Mouse (Mus musculus) stomach, embryonic 15.5 days (tissue): ENCODE measurements at regions not wholly inside any gene's neighbourhood (a gene's known extent, or its start where the extent isn't known, plus 50 kb on each side); places are given as distances from the start of the nearest gene placed in this dataset.

ENCODE experiments used
- ATAC-seq: fragments of 200-750 bp; cut with Nextera tagmentation; 2 replicates; pipeline ENCODE4 v1.8.0; 2017; ENCODE audit warnings: low read depth, moderate number of reproducible peaks, moderate TSS enrichment; ENCODE audit not compliant: insufficient read depth, low FRiP score
- H3K27ac ChIP-seq: fragments of 300-500 bp; sonication (generic); 2 replicates; pipeline ENCODE4 v1.5.1; 2015; ENCODE audit warnings: mild to moderate bottlenecking, inconsistent platforms
- H3K27me3 ChIP-seq: fragments of 300-500 bp; sonication (generic); replicated peaks from 2 replicates; pipeline ENCODE4 v1.6.1; 2015; ENCODE audit warnings: inconsistent platforms
- H3K36me3 ChIP-seq: fragments of 300-500 bp; sonication (generic); 2 replicates; pipeline ENCODE4 v1.6.1; 2015; ENCODE audit warnings: inconsistent platforms
- H3K4me1 ChIP-seq: fragments of 300-500 bp; sonication (generic); 2 replicates; pipeline ENCODE4 v1.6.1; 2015; ENCODE audit warnings: inconsistent platforms
- H3K4me2 ChIP-seq: fragments of 300-500 bp; sonication (generic); 2 replicates; pipeline ENCODE4 v1.6.1; 2015; ENCODE audit warnings: mild to moderate bottlenecking, inconsistent platforms
- H3K4me3 ChIP-seq: fragments of 300-500 bp; sonication (generic); replicated peaks from 2 replicates; pipeline ENCODE4 v1.5.1; 2015; ENCODE audit warnings: inconsistent platforms
- H3K9ac ChIP-seq: fragments of 300-500 bp; sonication (generic); 2 replicates; pipeline ENCODE4 v1.6.1; 2015; ENCODE audit warnings: inconsistent platforms
- H3K9me3 ChIP-seq: fragments of 300-500 bp; sonication (generic); 2 replicates; pipeline ENCODE4 v1.6.1; 2016; ENCODE audit warnings: inconsistent platforms
- WGBS: fragments of 180-500 bp; shearing (Covaris S2); methylation state at CpG from one replicate; pipeline ENCODE4 v1.1.7; 2015; 5-methylcytosine and 5-hydroxymethylcytosine counted together

DNA sequence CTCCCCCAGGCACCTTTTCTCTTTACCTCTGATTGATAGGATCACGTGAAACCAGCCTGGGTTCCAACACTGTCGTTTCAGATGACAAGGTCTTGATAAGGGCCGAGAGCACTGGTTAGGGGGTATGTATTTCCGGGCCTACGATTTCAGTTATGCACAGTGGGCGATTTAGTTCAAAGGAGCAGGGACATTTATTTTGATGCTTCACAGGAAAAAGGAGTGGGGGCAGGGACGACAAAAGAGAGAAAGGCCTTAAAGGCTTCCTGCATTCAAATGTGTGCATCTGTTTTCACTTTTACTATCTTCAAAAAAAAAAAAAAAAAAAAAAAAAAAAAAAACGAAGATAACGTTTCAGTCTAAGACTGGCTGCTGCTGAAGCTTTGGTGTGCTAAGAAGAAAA is 783.7 kb downstream of the Car8 start:
- no peaks in the 10 kb centered on the region for H3K36me3 ChIP-seq
- H3K4me1 ChIP-seq: no peaks in the 10 kb centered on the region
- H3K27me3 ChIP-seq: no peaks in the 10 kb centered on the region
- no peak overlapping the region for H3K4me3 ChIP-seq
- H3K9me3 ChIP-seq: no peaks in the 10 kb centered on the region
- no peak overlapping the region for H3K9ac ChIP-seq
- 26% methylated on average over 9 of the region's 9 CpGs for WGBS
- H3K27ac ChIP-seq: no peak overlapping the region
- no peak overlapping the region for H3K4me2 ChIP-seq
- ATAC-seq: no peak

DNA sequence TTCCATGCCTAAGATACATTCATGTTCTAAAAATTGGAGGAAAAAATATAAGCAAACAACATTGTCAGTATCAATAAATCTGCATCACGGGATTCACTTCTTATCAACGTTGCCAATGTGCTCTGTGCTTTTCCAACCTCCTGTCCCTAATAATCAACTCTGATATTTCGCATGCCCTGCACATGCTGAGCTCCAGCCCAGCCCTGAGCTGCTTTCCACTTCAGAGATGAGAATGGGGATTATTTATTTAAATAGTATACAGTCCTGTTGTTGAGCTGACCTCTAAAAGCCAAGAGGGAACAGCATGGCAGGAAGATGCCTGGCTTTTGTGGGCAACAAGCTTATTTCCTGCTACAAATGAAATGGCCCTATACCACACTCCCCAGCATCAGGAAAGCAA is 786.2 kb downstream of the Car8 start:
- H3K27me3 ChIP-seq: no peaks in the 10 kb centered on the region
- no peak for ATAC-seq
- H3K9ac ChIP-seq: no peak overlapping the region
- no peaks in the 10 kb centered on the region for H3K9me3 ChIP-seq
- no peak overlapping the region for H3K27ac ChIP-seq
- H3K4me1 ChIP-seq: no peaks in the 10 kb centered on the region
- H3K36me3 ChIP-seq: no peaks in the 10 kb centered on the region
- 59% methylated on average over 3 of the region's 3 CpGs for WGBS
- H3K4me2 ChIP-seq: no peak overlapping the region
- no peak overlapping the region for H3K4me3 ChIP-seq

DNA sequence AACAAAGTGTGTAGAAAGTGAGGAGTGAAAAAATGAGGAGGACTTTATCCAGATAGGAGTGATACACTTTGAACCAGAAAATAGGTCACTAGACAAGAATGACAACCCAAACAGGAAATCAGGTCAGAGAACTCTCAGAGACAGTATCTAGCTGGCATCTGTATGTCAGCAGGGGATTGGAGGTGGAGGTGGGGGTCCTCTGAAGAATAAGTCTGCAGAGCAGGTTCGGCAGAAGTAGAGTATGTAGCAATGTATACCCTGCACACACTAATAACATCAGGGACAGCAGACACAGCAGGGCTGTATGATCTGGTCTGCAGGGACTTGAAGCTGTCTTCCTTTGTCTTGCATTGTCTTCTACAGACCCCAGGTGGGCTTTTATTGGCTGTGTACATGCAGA is 787.9 kb downstream of the Car8 start:
- Histone ChIP-seq H3K36me3 (no peaks in the 10 kb centered on the region), H3K4me2 (no peak overlapping the region), H3K4me1 (no peaks in the 10 kb centered on the region), H3K9ac (no peak overlapping the region), H3K27ac (no peak overlapping the region), H3K27me3 (no peaks in the 10 kb centered on the region), H3K9me3 (no peaks in the 10 kb centered on the region), H3K4me3 (no peak overlapping the region)
- no peak for ATAC-seq
- 69% methylated on average over 1 of the region's 1 CpGs for WGBS

DNA sequence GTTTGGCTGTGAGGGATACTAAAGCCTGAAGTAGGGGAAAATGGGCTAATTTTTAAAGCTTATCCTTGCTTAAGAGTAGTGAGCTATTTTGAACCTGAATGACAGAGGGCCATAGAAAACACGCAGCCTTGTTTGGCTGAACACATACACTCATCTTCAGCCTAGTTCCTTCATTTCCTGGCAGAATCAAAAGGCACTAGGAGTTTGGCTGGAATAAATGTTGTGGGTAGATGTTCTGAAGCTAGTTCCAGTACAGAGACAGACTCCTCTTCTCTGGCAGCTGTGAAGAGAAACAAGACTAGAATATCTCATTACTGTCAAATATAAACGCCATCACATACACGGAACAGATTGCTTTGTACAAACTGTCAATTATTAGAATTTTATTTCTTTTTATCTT is 809.5 kb downstream of the Car8 start:
- Histone ChIP-seq H3K9me3 (no peaks in the 10 kb centered on the region), H3K4me3 (no peak overlapping the region), H3K36me3 (no peaks in the 10 kb centered on the region), H3K4me1 (no peaks in the 10 kb centered on the region), H3K9ac (no peak overlapping the region), H3K27ac (no peak overlapping the region), H3K4me2 (no peak overlapping the region), H3K27me3 (no peaks in the 10 kb centered on the region)
- 69% methylated on average over 3 of the region's 3 CpGs for WGBS
- no peak for ATAC-seq

DNA sequence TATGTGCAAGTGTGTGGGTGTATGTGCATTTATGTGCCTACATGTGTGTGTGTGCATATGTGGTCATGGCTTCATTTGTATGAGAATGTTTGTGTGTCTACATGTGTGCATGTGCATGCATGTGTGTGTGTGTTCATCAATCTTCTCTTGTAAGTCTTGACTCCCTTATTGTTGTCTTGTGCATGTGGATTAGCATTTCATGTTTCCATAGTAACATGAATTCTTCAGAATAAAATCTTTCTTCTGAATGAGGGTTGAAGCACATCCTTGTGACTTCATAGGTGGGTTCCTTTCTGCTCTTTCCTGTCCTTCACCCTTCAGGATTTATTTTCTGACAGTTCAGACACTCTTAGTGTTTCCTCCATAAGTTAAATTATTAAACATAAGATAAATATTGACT is 814.8 kb downstream of the Car8 start:
- ATAC-seq: no peak
- no peaks in the 10 kb centered on the region for H3K36me3 ChIP-seq
- no peak overlapping the region for H3K27ac ChIP-seq
- H3K4me1 ChIP-seq: no peaks in the 10 kb centered on the region
- H3K9ac ChIP-seq: no peak overlapping the region
- H3K4me3 ChIP-seq: no peak overlapping the region
- no peak overlapping the region for H3K4me2 ChIP-seq
- no peaks in the 10 kb centered on the region for H3K27me3 ChIP-seq
- no peaks in the 10 kb centered on the region for H3K9me3 ChIP-seq

DNA sequence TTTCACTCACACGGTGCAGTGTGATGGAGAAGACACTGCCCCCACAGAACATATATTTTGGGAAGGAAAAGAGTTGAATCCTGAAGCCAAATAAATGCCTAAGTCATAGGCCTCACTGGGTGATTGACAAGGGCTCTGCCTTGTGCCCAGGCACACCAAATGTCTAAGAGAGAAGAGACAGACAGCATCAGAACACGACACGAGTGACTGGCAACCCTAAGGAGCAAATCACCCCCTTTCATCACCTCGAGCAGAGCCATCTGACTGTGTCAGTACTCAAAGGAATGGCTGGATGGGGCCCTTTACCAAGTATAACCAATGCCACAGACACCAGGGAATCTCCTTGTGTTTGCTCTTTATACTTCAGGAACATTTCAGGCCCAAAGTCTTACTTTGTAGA is 815.6 kb downstream of the Car8 start:
- H3K27ac ChIP-seq: no peak overlapping the region
- no peaks in the 10 kb centered on the region for H3K36me3 ChIP-seq
- H3K9me3 ChIP-seq: no peaks in the 10 kb centered on the region
- H3K9ac ChIP-seq: no peak overlapping the region
- H3K4me3 ChIP-seq: no peak overlapping the region
- ATAC-seq: no peak
- WGBS: 71% methylated on average over 4 of the region's 4 CpGs
- no peak overlapping the region for H3K4me2 ChIP-seq
- H3K27me3 ChIP-seq: no peaks in the 10 kb centered on the region
- no peaks in the 10 kb centered on the region for H3K4me1 ChIP-seq

DNA sequence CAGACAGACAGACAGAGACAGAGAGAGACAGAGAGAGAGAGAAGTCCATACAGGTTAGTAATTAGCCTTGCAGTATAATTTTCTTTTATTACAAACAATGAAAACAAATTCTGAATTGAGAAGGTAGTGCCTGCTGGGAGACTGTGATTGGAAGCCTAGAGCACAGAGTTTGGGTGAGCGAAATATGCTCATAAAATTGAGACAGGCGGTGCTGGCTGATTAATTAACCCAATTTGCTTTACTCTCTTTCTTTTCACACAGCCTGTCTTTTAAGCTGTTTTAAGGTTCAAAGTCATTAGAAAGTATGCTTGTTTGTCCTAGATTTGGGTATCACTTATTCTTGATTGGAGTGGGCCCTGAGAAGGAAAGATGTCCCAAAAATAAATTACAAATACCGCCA is 816.1 kb downstream of the Car8 start:
- no peak overlapping the region for H3K9ac ChIP-seq
- no peaks in the 10 kb centered on the region for H3K36me3 ChIP-seq
- no peak overlapping the region for H3K4me2 ChIP-seq
- no peaks in the 10 kb centered on the region for H3K27me3 ChIP-seq
- H3K4me1 ChIP-seq: no peaks in the 10 kb centered on the region
- no peak for ATAC-seq
- H3K4me3 ChIP-seq: no peak overlapping the region
- WGBS: 92% methylated on average over 3 of the region's 3 CpGs
- H3K9me3 ChIP-seq: no peaks in the 10 kb centered on the region
- H3K27ac ChIP-seq: no peak overlapping the region

DNA sequence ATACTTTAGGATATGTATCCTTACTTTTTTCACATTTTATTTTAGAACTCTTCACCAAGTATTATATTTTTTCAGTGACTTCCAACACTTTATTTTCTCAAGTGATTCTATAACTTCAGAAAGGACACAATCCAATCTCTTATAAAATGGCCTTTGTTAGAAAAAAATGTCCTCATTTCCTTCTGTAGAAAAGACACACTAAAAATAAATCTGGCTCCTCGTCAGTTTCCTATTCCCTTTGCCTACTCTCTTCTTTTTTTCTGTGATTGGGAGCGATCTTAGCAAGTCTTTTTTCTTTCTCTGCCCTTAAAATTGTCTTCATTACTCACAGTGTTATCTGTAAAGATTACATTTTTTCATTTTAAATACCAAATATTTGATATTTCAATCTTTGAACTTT is 824.5 kb downstream of the Car8 start:
- H3K9ac ChIP-seq: no peak overlapping the region
- 64% methylated on average over 2 of the region's 2 CpGs for WGBS
- no peak for ATAC-seq

DNA sequence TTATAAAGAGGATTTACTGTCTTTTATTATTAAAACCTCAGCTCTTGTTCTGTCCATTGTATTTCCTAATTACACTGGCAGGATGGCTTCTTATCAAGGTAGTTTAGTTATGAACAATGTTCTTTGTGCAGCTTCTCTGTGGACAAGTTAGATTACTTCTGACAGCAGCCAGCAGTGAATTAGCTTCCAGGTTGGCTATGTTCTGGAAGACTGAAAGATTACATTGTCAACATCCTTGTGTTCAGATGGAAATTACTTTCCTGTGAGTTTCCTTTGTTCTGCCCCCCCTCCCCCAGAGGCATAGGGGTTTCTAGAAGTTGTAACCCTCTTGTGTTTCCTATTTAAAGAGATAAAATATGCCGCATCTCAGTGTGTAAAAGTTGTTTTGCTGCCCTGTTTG is 846.1 kb downstream of the Car8 start:
- no peak for ATAC-seq
- WGBS: 62% methylated on average over 1 of the region's 1 CpGs
- H3K36me3 ChIP-seq: no peaks in the 10 kb centered on the region
- no peak overlapping the region for H3K4me3 ChIP-seq
- no peak overlapping the region for H3K4me2 ChIP-seq
- H3K27ac ChIP-seq: no peak overlapping the region
- no peak overlapping the region for H3K9ac ChIP-seq
- no peaks in the 10 kb centered on the region for H3K9me3 ChIP-seq
- H3K27me3 ChIP-seq: no peaks in the 10 kb centered on the region
- H3K4me1 ChIP-seq: no peaks in the 10 kb centered on the region

More for the DNA sequence above, 824.5 kb downstream of the Car8 start:
- H3K4me3 ChIP-seq: no peak overlapping the region
- no peaks in the 10 kb centered on the region for H3K4me1 ChIP-seq
- no peaks in the 10 kb centered on the region for H3K27me3 ChIP-seq
- H3K36me3 ChIP-seq: no peaks in the 10 kb centered on the region
- no peaks in the 10 kb centered on the region for H3K9me3 ChIP-seq
- no peak overlapping the region for H3K27ac ChIP-seq
- no peak overlapping the region for H3K4me2 ChIP-seq

DNA sequence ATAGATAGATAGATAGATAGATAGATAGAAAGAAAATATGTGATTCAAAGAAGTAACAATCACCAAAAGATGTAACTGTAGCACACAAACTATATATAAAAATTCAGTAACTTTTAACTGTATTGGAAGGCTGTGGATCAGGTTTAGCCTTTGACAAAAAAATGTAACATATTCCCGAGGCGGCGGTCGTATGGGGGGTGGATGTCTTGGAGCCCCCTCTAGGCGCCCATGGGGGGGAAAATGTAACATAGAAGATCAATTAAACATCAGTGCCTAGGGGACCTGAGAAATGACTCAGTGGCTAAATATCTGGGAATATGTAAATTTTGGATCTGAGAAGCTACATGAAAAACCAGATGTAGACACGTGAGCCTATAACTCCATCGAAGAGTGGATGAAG is 847.2 kb downstream of the Car8 start:
- no peak for ATAC-seq
- WGBS: 86% methylated on average over 7 of the region's 7 CpGs

DNA sequence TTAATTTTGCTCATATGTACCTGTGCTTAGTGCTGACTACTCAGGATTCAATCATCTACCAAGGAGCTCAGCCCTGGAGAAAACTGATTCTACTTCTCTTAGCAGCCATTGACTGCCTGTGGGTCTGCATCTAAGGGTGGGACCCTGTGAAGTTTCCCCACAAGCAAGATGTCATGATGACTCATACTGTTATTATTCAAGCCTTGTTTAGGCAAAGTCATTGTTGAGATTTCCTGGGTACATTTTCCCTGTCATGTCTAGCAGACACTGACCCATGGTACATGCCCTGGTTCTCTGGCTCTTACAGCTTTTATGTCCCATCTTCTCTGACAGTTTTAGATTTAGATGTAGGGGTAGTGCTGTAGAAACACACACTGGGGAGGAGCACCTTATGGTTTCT is 853.8 kb downstream of the Car8 start:
- no peak for ATAC-seq
- no peak overlapping the region for H3K4me2 ChIP-seq
- no peak overlapping the region for H3K9ac ChIP-seq
- no peaks in the 10 kb centered on the region for H3K9me3 ChIP-seq
- no peak overlapping the region for H3K27ac ChIP-seq
- H3K27me3 ChIP-seq: no peaks in the 10 kb centered on the region
- no peak overlapping the region for H3K4me3 ChIP-seq
- H3K4me1 ChIP-seq: no peaks in the 10 kb centered on the region
- H3K36me3 ChIP-seq: no peaks in the 10 kb centered on the region

More for the DNA sequence above, 847.2 kb downstream of the Car8 start:
- no peaks in the 10 kb centered on the region for H3K9me3 ChIP-seq
- no peak overlapping the region for H3K4me3 ChIP-seq
- H3K9ac ChIP-seq: no peak overlapping the region
- H3K36me3 ChIP-seq: no peaks in the 10 kb centered on the region
- H3K4me2 ChIP-seq: no peak overlapping the region
- no peak overlapping the region for H3K27ac ChIP-seq
- H3K27me3 ChIP-seq: no peaks in the 10 kb centered on the region
- H3K4me1 ChIP-seq: no peaks in the 10 kb centered on the region

DNA sequence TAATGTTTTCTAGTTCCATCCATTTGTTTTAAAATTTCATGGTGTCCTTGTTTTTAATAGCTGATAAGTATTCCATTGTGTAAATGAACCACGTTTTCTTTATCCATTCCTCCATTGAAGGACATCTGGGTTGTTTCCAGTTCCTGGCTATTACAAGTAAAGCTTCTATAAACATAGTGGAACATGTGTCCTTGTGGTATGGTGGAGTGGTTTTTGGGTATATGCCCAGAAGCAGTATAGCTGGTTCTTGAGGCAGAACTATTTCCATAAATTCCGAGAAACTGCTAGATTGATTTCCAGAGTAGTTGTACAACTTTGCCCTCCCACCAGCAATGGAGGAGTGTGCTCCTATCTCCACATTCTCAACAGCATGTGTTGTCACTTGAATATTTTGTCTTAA is 858.8 kb downstream of the Car8 start:
- H3K36me3 ChIP-seq: no peaks in the 10 kb centered on the region
- H3K9me3 ChIP-seq: no peaks in the 10 kb centered on the region
- no peak overlapping the region for H3K4me3 ChIP-seq
- no peak overlapping the region for H3K27ac ChIP-seq
- 33% methylated on average over 2 of the region's 2 CpGs for WGBS
- no peaks in the 10 kb centered on the region for H3K4me1 ChIP-seq
- H3K27me3 ChIP-seq: no peaks in the 10 kb centered on the region
- no peak overlapping the region for H3K4me2 ChIP-seq
- H3K9ac ChIP-seq: no peak overlapping the region
- no peak; the same call in 1 of the 2 replicates for ATAC-seq

DNA sequence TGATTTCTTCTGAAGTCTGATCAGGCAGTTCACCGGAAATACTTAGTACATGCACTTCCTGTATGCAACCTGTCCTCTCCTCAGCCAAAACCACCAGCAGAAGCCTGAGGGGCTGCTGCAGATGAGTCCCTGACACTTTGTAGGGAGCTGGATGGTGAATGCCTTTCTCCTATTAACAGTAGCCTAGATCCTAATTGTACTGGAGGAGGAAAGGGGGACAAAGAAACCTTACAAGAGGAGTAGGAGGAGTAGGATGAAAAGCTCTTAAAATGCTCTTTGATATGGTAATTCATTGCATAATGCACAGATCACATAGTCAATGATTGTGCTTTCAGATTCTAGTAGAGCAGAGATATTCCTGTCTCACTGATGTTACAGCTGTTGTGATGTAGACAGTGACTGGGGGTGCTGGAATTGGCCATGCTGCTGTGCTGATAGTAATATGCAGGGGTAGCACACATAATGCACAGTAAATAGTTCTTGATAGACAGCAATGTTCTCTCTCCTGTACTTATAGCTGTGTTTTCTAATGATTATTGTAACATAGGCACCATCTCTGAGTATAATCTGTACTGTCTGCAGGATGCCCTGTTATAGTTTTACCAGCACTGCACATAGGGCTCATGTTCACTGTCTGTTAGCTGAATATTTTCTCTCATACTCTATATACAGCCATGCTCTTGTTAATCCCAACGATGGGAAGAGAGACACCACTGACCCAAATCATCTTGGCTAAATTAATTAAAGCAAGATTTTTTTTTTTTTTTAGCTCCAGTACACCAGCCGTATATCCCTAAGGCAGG is 874.4 kb downstream of the Car8 start:
- Histone ChIP-seq H3K4me3 (no peak overlapping the region), H3K36me3 (no peaks in the 10 kb centered on the region), H3K27ac (no peak overlapping the region), H3K4me2 (no peak overlapping the region), H3K9ac (no peak overlapping the region), H3K27me3 (no peaks in the 10 kb centered on the region), H3K9me3 (no peaks in the 10 kb centered on the region), H3K4me1 (no peaks in the 10 kb centered on the region)
- no peak for ATAC-seq
- WGBS: 79% methylated on average over 3 of the region's 3 CpGs
